Mouse (Mus musculus): ENCODE measurements around the gene Samt3. TPM values are rescaled to one million over a fixed set of nuclear protein-coding genes. Genes with fewer than 3 reads are reported as not detected.

Gene Samt3
- polyA plus RNA-seq (2014; fragmentation: Illumina TruSeq; extraction: RNeasy Lipid Tissue Mini Kit (QIAGEN cat#74804); ENCODE audit: low read depth, low replicate concordance): not detected

GRCm38 (mm10) chrX:86043899-86044298 is at the start of gene Samt3:
Gene Samt3, plus strand, starts transcription at chrX:86044199.

Other genes with a start within 250 kb of the Samt3 start
- gene 5430427O19Rik, start 173.8 kb upstream of the Samt3 start, polyA plus RNA-seq (2014; fragmentation: Illumina TruSeq; extraction: RNeasy Lipid Tissue Mini Kit (QIAGEN cat#74804); ENCODE audit: low read depth, low replicate concordance): 0.40 TPM
- not detected for gene Nr0b1, start 147.6 kb downstream of the Samt3 start, polyA plus RNA-seq (2014; fragmentation: Illumina TruSeq; extraction: RNeasy Lipid Tissue Mini Kit (QIAGEN cat#74804); ENCODE audit: low read depth, low replicate concordance)

Data from kidney, adult 10 weeks (tissue).